Comparison of ENCODE assay signal across 11 mouse cellular contexts in genomic region chr16:30940699-30941098, GRCm38 (mm10).
DNase-seq lines count a peak whose midpoint lies in the region; ATAC-seq and TF ChIP-seq lines count a peak whose summit lies in the region.
"Had no signal": no experiment of that assay in that cellular context is flagged by ENCODE, and none has a peak within 500 bp of the region (broad histone marks: within the 10 kb centered on the region; RNA-seq: fewer than 3 reads in every experiment).

No protein-coding gene starts in this region.

- TF ChIP-seq EP300 in heart, adult 2 months (IDR thresholded peaks at IDR 0.05; ENCODE audit: insufficient read depth, low read depth, low read length) = no peak

- intact Hi-C loops in heart, adult 2 months (cut with DNase I) = loop anchor here (2.0 kb wide), 2 partner anchors 126 to 340 kb away; no protein-coding TSS in a partner anchor

- H3K36me3 ChIP-seq in heart, adult 2 months (ENCODE audit: control insufficient read depth, insufficient read depth, low read length) = no peaks in the 10 kb centered on the region
- no peaks in the 10 kb centered on the region for H3K36me3 ChIP-seq in megakaryocyte, embryonic 14.5 days (replicated peaks; ENCODE audit: low read length)
- H3K36me3 ChIP-seq in small intestine, adult 2 months (ENCODE audit: control insufficient read depth, insufficient read depth, low read length) = no peaks in the 10 kb centered on the region

- WGBS in heart, adult 2 months = 90% methylated on average over 2 of the region's 2 CpGs
- 66% methylated on average over 2 of the region's 2 CpGs for WGBS in bone marrow, adult 2 months
- WGBS in small intestine, adult 2 months = 91% methylated on average over 2 of the region's 2 CpGs

- no peak overlapping the region for H3K4me3 ChIP-seq in heart, adult 2 months
- H3K4me3 ChIP-seq in megakaryocyte, embryonic 14.5 days (replicated peaks) = peak overlapping the region; percentile 15
- no peak overlapping the region for H3K4me3 ChIP-seq in bone marrow, adult 2 months (replicated peaks; ENCODE audit: control insufficient read depth, low read depth, low read length)
- no peak overlapping the region for H3K4me3 ChIP-seq in small intestine, adult 2 months (ENCODE audit: low read depth, low read length)

- H3K9ac ChIP-seq in heart, adult 2 months (ENCODE audit: low read depth, low read length) = no peak overlapping the region

- peak; percentile 71 for TF ChIP-seq CTCF in heart, adult 2 months (IDR thresholded peaks at IDR 0.05)
- peak; percentile 47 for TF ChIP-seq CTCF in bone marrow, adult 2 months (IDR thresholded peaks at IDR 0.05; ENCODE audit: control insufficient read depth, insufficient read depth, low read length)
- peak; percentile 62; the same call in 1 of the 2 replicates for TF ChIP-seq CTCF in small intestine, adult 2 months (IDR thresholded peaks at IDR 0.05; ENCODE audit: extremely low read depth, insufficient read length, insufficient replicate concordance, low read depth, low read length)

- no peak for TF ChIP-seq POLR2A in heart, adult 2 months (IDR thresholded peaks at IDR 0.05; ENCODE audit: insufficient read depth, low read depth, low read length)
- TF ChIP-seq POLR2A in bone marrow, adult 2 months (IDR thresholded peaks at IDR 0.05; ENCODE audit: borderline replicate concordance, control insufficient read depth, low read depth, low read length) = no peak
- no peak for TF ChIP-seq POLR2A in small intestine, adult 2 months (IDR thresholded peaks at IDR 0.05; ENCODE audit: low read depth, low read length)

- no peak overlapping the region for H3K27ac ChIP-seq in heart, adult 2 months
- H3K27ac ChIP-seq in bone marrow, adult 2 months (ENCODE audit: control insufficient read depth, insufficient read depth, low read depth, low read length, poor library complexity) = no peak overlapping the region
- H3K27ac ChIP-seq in small intestine, adult 2 months (ENCODE audit: insufficient read depth, low read depth, low read length) = no peak overlapping the region

- no peaks in the 10 kb centered on the region for H3K27me3 ChIP-seq in heart, adult 2 months (ENCODE audit: control insufficient read depth, insufficient read depth, low read length)
- H3K27me3 ChIP-seq in megakaryocyte, embryonic 14.5 days (replicated peaks) = peaks cover 13% of the 10 kb centered on the region
- no peaks in the 10 kb centered on the region for H3K27me3 ChIP-seq in small intestine, adult 2 months (ENCODE audit: control insufficient read depth, insufficient read depth, low read length)
- H3K27me3 ChIP-seq: Patski had no signal

- no peak for ATAC-seq in megakaryocyte, adult 5-6 weeks (ENCODE audit: poor library complexity, severe bottlenecking)
- ATAC-seq: inflammation-experienced regulatory T-cells, adult 6 months; Patski had no signal

- no peaks in the 10 kb centered on the region for H3K79me2 ChIP-seq in heart, adult 2 months (replicated peaks; ENCODE audit: control insufficient read depth, insufficient read depth, low read length)

- H3K9me3 ChIP-seq in megakaryocyte, embryonic 14.5 days = no peaks in the 10 kb centered on the region

- peaks cover 22% of the 10 kb centered on the region for H3K4me1 ChIP-seq in heart, adult 2 months (ENCODE audit: control insufficient read depth, insufficient read depth, low read length)
- H3K4me1 ChIP-seq in megakaryocyte, embryonic 14.5 days = peaks cover 65% of the 10 kb centered on the region
- H3K4me1 ChIP-seq in bone marrow, adult 2 months (ENCODE audit: control insufficient read depth, insufficient read depth, low read length) = peaks cover 12% of the 10 kb centered on the region
- no peaks in the 10 kb centered on the region for H3K4me1 ChIP-seq in small intestine, adult 2 months (ENCODE audit: control insufficient read depth, insufficient read depth, insufficient read length, low read length)

- DNase-seq in heart, adult 2 months = no peak
- DNase-seq in heart, adult 11 months = no peak
- no peak for DNase-seq in layer of hippocampus, adult 8-10 months (ENCODE audit: low spot score in 2 of 2)
- DNase-seq in gastrocnemius, postnatal 10 days = no peak
- DNase-seq: layer of hippocampus, postnatal 36 days had no signal
